Mouse (Mus musculus) kidney, embryonic 14.5 days (tissue): ENCODE results near the gene Tmem59l. TPM values are rescaled to one million over a fixed set of nuclear protein-coding genes. Genes with fewer than 3 reads are reported as not detected.

Source experiments
- ATAC-seq: fragments of 200-750 bp; cut with Nextera tagmentation; 2 replicates; pipeline ENCODE4 v1.8.0; 2017; ENCODE audit warnings: moderate number of reproducible peaks, mild to moderate bottlenecking, moderate TSS enrichment, moderate library complexity; ENCODE audit not compliant: low FRiP score, low TSS enrichment
- H3K27ac ChIP-seq: fragments of 300-500 bp; sonication (generic); 2 replicates; pipeline ENCODE4 v1.5.1; 2014; ENCODE audit warnings: low read depth, mild to moderate bottlenecking, low read length, moderate library complexity, mixed read lengths
- H3K27me3 ChIP-seq: fragments of 300-500 bp; sonication (generic); 2 replicates; pipeline ENCODE4 v1.6.1; 2014; ENCODE audit warnings: mild to moderate bottlenecking, low read length; ENCODE audit not compliant: control insufficient read depth, insufficient read depth
- H3K36me3 ChIP-seq: fragments of 300-500 bp; sonication (generic); 2 replicates; pipeline ENCODE4 v1.6.1; 2014; ENCODE audit warnings: low read length, mixed read lengths; ENCODE audit not compliant: control insufficient read depth, insufficient read depth
- H3K4me1 ChIP-seq: fragments of 300-500 bp; sonication (generic); 2 replicates; pipeline ENCODE4 v1.6.1; 2014; ENCODE audit warnings: low read length, mixed read lengths; ENCODE audit not compliant: control insufficient read depth, insufficient read depth
- H3K4me2 ChIP-seq: fragments of 300-500 bp; sonication (generic); replicated peaks from 2 replicates; pipeline ENCODE4 v1.6.1; 2014; ENCODE audit warnings: low read depth, mild to moderate bottlenecking, low read length
- H3K4me3 ChIP-seq: fragments of 300-500 bp; sonication (generic); 2 replicates; pipeline ENCODE4 v1.5.1; 2014; ENCODE audit warnings: mild to moderate bottlenecking, low read length
- H3K9ac ChIP-seq: fragments of 300-500 bp; sonication (generic); 2 replicates; pipeline ENCODE4 v1.6.1; 2014; ENCODE audit warnings: low read depth, mild to moderate bottlenecking, low read length, moderate library complexity
- H3K9me3 ChIP-seq: fragments of 300-500 bp; sonication (generic); 2 replicates; pipeline ENCODE4 v1.6.1; 2016; ENCODE audit warnings: low read length; ENCODE audit not compliant: control insufficient read depth
- WGBS: fragments of 180-500 bp; shearing (Covaris S2); extraction: QIAGEN DNeasy Blood & Tissue Kit; methylation state at CpG from one replicate; pipeline ENCODE4 v1.1.7; 2014; 5-methylcytosine and 5-hydroxymethylcytosine counted together
- polyA plus RNA-seq: library from polyadenylated mRNA; unstranded; fragments of >200 nt; fragmentation: Nextera tagmentation; extraction: Ambion mirVana; gene quantifications from 2 replicates; pipeline ENCODE4 v1.2.1, GENCODE M21; 2014

The Tmem59l gene
- polyA plus RNA-seq, 1 experiment from 2014 or later = 8.5 TPM

DNA sequence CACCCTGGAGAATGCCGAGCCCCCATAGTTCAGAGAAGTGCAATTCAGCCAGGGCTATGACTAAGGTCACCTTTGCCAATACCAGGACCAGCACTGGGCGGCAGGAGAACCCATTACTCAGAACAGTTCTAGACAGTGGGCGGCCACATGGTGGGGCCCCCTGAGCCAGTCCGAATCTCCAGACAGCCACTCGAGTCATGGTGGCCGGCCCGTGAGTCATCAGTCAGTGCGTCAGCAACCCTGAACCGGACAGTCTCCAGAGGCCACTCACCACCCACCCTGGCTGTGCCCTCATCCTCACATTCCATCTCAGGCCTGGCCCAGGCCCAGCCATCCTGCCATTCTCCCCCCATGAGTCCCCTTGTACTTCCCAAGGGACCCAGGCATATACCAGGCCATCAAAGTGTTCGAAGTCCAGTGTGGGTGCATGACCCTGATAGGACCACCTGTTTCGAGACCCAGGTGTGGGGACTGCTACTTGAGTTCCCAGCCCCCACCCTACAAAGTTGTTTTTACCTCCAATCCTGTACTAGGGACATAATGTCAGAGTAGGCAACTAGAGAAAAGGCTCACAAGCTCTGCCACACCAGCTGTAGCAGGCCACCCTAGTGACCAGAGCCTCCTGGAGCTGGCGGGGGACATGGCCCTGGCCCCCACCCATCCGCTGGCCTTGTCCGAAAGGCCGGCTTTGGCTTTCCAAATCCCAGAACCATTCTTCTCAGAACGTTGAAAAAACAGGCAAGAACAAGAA lies 25.2 kb downstream of the Tmem59l start:
- ATAC-seq = 0 out of 2 replicates have a peak, but pooled peaks have one; percentile 43
- H3K4me3 ChIP-seq = no peak overlapping the region
- no peak overlapping the region for H3K4me2 ChIP-seq
- H3K4me1 ChIP-seq = peaks cover 4% of the 10 kb centered on the region
- H3K27ac ChIP-seq = no peak overlapping the region
- H3K9ac ChIP-seq = no peak overlapping the region
- 0 out of 2 replicates have a peak, but pooled peaks cover 3% of the 10 kb centered on the region for H3K9me3 ChIP-seq
- WGBS = 85% methylated on average over 16 of the region's 16 CpGs
- H3K27me3 ChIP-seq = no peaks in the 10 kb centered on the region
- no peaks in the 10 kb centered on the region for H3K36me3 ChIP-seq

DNA sequence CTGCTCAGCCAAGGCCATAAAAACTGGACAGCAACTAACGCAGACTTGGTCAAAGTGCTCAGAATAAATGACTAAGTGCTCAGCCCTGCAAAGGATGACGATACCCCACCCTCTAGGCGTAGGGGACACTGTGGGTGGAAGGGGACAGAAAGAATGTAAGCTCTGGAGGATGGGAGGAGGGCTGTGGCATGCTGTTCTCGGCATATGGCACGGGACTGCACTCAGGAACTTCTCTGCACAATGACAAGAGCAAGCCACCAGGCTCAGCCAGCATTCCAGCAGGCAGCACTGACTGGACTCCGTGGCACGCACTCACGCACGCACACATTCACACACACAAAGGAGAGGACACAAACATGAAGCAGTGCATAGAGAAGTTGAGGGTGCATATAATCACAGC lies 26.6 kb downstream of the Tmem59l start:
- H3K9me3 ChIP-seq = 0 out of 2 replicates have a peak, but pooled peaks cover 3% of the 10 kb centered on the region
- H3K27me3 ChIP-seq = no peaks in the 10 kb centered on the region
- no peak for ATAC-seq
- 79% methylated on average over 9 of the region's 9 CpGs for WGBS
- no peaks in the 10 kb centered on the region for H3K4me1 ChIP-seq
- no peak overlapping the region for H3K4me2 ChIP-seq
- no peak overlapping the region for H3K27ac ChIP-seq
- H3K4me3 ChIP-seq = no peak overlapping the region
- H3K9ac ChIP-seq = no peak overlapping the region
- H3K36me3 ChIP-seq = no peaks in the 10 kb centered on the region

DNA sequence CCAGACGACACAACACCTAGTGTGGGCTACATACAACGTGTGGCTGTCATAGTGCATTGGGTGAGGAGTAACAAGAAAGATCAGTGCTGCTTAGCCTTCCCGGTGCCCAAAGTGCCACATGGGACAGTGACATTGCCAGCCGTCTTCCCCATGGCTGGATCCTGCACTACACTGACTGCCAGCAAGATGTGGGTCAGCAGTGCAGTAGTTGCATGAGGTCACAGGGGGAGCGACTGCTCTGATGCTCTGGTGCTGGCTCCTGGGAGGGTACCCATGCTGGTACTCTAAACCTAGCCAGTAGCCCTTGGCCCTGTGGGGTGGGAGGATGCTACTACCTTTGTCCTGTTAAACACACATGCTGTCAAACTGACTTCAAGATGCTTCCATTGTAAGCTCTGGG lies 27.0 kb downstream of the Tmem59l start:
- Histone ChIP-seq H3K27ac (no peak overlapping the region), H3K36me3 (no peaks in the 10 kb centered on the region), H3K9me3 (0 out of 2 replicates have a peak, but pooled peaks cover 3% of the 10 kb centered on the region), H3K4me1 (no peaks in the 10 kb centered on the region), H3K27me3 (no peaks in the 10 kb centered on the region), H3K4me3 (no peak overlapping the region), H3K4me2 (no peak overlapping the region), H3K9ac (no peak overlapping the region)
- no peak for ATAC-seq
- 88% methylated on average over 5 of the region's 5 CpGs for WGBS

DNA sequence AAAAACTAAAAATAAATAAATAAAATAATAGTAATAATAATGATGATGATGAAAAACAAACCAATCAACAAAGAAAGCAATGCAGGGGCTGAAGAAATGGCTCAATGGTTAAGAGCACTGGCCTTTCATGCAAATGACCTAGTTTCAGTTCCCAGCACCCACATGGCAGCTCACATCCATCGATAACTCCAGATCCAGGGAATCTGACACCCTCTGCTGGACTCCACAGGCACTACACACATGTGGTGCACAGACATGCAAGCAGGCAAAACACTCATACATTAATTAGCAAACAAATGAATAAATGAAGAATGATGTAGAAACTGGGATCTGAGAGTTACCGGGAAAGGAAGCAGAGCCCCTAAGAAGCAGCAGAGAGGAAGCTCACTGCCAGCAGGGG lies 27.5 kb downstream of the Tmem59l start:
- H3K4me1 ChIP-seq = no peaks in the 10 kb centered on the region
- 100% methylated on average over 2 of the region's 2 CpGs for WGBS
- H3K27me3 ChIP-seq = no peaks in the 10 kb centered on the region
- H3K4me3 ChIP-seq = no peak overlapping the region
- H3K36me3 ChIP-seq = no peaks in the 10 kb centered on the region
- ATAC-seq = no peak
- no peak overlapping the region for H3K9ac ChIP-seq
- no peak overlapping the region for H3K27ac ChIP-seq
- 0 out of 2 replicates have a peak, but pooled peaks cover 3% of the 10 kb centered on the region for H3K9me3 ChIP-seq
- H3K4me2 ChIP-seq = no peak overlapping the region

DNA sequence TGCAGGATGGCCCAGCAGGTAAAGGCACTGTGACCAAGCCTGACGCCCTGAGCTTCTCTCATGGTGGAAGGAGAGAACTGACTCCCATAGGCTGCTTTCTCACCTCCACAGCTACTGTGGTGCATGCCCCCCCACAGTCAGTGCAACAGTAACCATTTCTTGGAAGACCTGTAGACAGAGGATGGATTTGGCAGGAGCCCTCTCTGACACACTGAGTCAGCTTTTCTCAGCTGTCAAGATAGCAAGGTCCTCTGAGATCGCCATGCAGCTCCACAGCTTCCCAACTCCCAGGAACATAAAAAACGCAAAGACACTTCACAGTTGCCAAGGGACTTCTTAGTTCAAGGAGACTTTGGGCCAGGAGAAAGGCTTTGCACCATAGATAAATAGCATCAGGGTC lies 28.7 kb downstream of the Tmem59l start:
- H3K4me1 ChIP-seq = no peaks in the 10 kb centered on the region
- no peak overlapping the region for H3K27ac ChIP-seq
- no peaks in the 10 kb centered on the region for H3K36me3 ChIP-seq
- no peak overlapping the region for H3K9ac ChIP-seq
- H3K9me3 ChIP-seq = 0 out of 2 replicates have a peak, but pooled peaks cover 3% of the 10 kb centered on the region
- ATAC-seq = no peak
- H3K27me3 ChIP-seq = no peaks in the 10 kb centered on the region
- 84% methylated on average over 3 of the region's 3 CpGs for WGBS
- no peak overlapping the region for H3K4me2 ChIP-seq
- no peak overlapping the region for H3K4me3 ChIP-seq

DNA sequence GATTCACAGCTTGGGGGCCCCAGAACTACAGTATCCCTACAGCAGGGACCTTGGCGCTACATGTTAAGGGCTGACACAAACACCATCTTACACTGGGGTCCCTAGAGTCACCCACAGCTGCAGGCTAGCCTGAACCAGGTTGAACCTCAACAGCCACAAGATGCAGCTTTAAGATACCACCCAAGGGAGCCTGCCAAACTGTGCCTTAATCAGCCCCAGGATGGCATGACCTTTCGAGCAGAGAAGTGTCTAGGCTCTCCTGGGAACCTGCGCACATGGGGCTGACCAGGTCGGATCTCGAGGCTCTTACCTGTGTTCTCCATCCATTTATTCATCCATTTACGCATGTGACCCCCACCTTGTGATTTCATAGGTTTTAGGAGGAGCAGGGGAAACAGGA lies 29.3 kb downstream of the Tmem59l start:
- H3K4me1 ChIP-seq = no peaks in the 10 kb centered on the region
- no peak overlapping the region for H3K27ac ChIP-seq
- no peak overlapping the region for H3K9ac ChIP-seq
- H3K27me3 ChIP-seq = no peaks in the 10 kb centered on the region
- ATAC-seq = no peak
- H3K4me2 ChIP-seq = no peak overlapping the region
- no peaks in the 10 kb centered on the region for H3K36me3 ChIP-seq
- H3K4me3 ChIP-seq = no peak overlapping the region
- 0 out of 2 replicates have a peak, but pooled peaks cover 3% of the 10 kb centered on the region for H3K9me3 ChIP-seq
- 90% methylated on average over 6 of the region's 6 CpGs for WGBS

DNA sequence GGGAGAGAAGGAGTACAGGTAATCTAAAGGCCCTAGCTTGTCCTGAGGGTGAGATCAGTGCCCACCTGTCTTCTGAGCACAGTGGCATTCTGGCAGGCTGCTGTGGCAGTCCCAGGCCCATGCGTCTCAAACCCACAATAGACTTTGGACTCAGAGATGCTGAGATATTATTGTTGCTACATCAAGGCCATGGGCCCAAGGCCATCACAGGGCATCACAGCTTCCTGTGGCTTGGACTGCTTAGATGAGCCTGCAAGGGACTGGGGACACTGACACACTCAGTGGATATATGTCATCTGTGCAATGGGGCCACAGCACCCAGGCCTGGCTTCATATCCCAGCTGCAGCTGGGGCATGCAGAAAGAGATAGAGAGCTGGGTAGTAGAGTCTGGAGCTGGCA lies 30.2 kb downstream of the Tmem59l start:
- no peak overlapping the region for H3K27ac ChIP-seq
- H3K36me3 ChIP-seq = peaks cover 4% of the 10 kb centered on the region
- no peaks in the 10 kb centered on the region for H3K4me1 ChIP-seq
- H3K9me3 ChIP-seq = 0 out of 2 replicates have a peak, but pooled peaks cover 3% of the 10 kb centered on the region
- no peak overlapping the region for H3K4me3 ChIP-seq
- WGBS = 92% methylated on average over 1 of the region's 1 CpGs
- no peaks in the 10 kb centered on the region for H3K27me3 ChIP-seq
- H3K9ac ChIP-seq = no peak overlapping the region
- ATAC-seq = no peak
- H3K4me2 ChIP-seq = no peak overlapping the region

DNA sequence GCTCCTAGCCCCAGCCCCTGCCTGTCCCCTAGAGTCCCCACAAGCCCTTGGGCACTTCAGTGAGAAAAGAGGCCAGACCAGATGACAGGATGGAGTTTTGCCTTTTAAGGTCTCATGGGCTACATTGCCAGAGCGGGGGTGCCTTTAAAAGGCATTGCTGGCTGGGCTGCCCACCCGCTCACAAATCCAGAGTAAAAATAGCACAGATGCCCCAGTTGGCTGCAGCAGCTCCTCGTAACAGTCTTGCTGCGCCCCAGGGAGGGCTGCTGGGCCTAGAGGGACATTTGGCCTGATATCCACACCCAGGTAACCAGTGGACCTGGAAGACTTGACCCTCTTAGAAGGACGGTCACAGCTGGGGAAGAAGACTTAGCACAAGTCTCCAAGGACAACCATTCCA lies 33.3 kb downstream of the Tmem59l start:
- Histone ChIP-seq H3K27ac (no peak overlapping the region), H3K4me3 (no peak overlapping the region), H3K27me3 (no peaks in the 10 kb centered on the region), H3K36me3 (peaks cover 23% of the 10 kb centered on the region), H3K4me2 (no peak overlapping the region), H3K4me1 (no peaks in the 10 kb centered on the region), H3K9me3 (no peaks in the 10 kb centered on the region), H3K9ac (no peak overlapping the region)
- ATAC-seq = no peak
- WGBS = 86% methylated on average over 5 of the region's 5 CpGs

DNA sequence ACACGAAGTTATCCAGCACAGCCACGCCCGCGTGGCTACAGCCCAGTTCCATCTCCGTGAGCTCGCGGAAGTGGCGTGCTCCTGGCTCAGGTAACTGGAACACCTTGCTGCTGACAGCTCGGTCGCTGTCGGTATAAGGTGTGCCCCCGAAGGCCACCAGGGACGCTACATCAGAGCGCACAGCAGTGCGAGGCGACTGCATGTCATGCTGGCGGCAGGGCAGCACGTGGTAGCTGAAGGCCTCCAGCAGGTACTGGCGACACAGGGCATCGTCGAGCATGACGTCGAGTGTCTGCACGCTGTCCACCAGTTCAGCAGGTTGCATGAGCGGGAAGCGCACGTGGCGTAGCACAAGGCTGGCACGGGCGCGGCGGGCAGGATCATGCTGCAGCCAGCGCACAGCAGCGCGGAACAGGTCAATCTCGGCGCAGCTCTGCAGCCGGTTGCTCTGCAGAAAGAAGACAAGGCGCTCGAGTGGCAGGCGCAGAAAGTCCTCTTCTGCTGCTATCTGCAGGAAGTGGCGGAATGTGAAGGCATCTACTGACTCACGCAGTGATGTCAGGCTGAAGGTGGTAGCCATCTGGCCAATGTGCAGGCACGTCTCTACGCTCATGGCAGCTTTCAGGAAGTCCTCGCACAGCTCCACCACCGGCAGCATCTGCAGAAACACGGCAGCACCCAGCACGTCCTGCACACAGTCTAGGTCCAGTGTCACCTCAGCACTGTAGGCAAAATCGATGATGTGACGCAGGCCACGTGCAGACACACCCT lies 34.8 kb downstream of the Tmem59l start:
- no peak overlapping the region for H3K27ac ChIP-seq
- H3K9ac ChIP-seq = no peak overlapping the region
- no peaks in the 10 kb centered on the region for H3K9me3 ChIP-seq
- ATAC-seq = no peak
- no peak overlapping the region for H3K4me2 ChIP-seq
- no peaks in the 10 kb centered on the region for H3K27me3 ChIP-seq
- no peak overlapping the region for H3K4me3 ChIP-seq
- peaks cover 23% of the 10 kb centered on the region for H3K36me3 ChIP-seq
- WGBS = 66% methylated on average over 52 of the region's 52 CpGs
- H3K4me1 ChIP-seq = no peaks in the 10 kb centered on the region
